Mouse (Mus musculus) lung, adult 2 months (tissue): Measurements from ENCODE around the gene Fpgs.

Experiments used
- CTCF ChIP-seq: fragments of 200-500 bp; IDR thresholded peaks from 2 replicates; pipeline ENCODE4 v1.5.1; 2011; ENCODE audit warnings: mild to moderate bottlenecking, low read length, control low read depth; ENCODE audit not compliant: insufficient read depth
- POLR2A ChIP-seq: fragments of 200-500 bp; IDR thresholded peaks from 2 replicates; pipeline ENCODE4 v1.6.1; 2011; ENCODE audit warnings: low read depth, mild to moderate bottlenecking, control low read depth, low read length, borderline replicate concordance; ENCODE audit errors: extremely low read depth

DNA sequence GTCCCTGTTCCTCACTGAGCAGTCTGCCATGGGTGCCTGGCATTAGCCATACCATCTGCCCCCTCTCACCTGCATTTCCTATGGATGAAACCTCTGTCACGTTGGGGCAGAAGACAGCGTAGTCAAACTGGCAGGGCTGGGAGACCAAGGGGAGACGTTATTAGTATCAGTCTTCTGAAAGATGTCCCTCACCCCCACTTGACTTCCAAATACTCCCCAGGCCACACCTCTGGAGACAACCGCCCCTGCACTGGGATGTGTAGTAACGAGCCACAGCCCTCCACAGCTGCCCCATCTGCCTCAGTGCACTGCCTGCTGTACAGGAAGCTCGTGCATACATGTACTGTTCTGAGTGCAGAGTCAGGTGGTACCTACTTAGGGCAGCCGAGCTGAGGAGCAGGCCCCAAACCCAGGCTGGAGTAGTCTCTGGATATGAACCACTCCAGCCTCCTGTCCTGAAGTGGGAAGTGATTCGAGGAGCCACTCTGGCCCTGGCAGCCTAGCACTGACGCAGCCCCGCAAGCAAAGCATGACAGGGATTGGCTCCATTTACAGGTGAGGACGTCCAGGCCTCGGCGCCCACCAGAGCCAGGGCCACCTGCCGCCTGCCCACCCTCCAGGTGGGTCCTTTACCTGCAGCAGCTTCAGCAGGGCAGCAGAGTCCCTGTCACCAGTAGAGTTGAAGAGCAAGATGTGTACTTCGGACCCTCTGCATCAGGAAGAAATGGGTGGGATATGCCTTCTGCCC is 19.1 kb downstream of the Fpgs start:
- no peak for TF ChIP-seq POLR2A
- TF ChIP-seq CTCF: no peak
